Mouse (Mus musculus) heart, adult 2 months (tissue): ENCODE results near the gene Hsd3b7.

Experiments
- CTCF ChIP-seq: fragments of 200-600 bp; IDR thresholded peaks from 2 replicates; pipeline ENCODE4 v1.8.1; 2022; ENCODE audit warnings: antibody characterized with exemption, mild to moderate bottlenecking, moderate library complexity
- EP300 ChIP-seq: fragments of 200-500 bp; IDR thresholded peaks from 2 replicates; pipeline ENCODE4 v1.6.1; 2011; ENCODE audit warnings: low read depth, low read length, control low read depth; ENCODE audit not compliant: insufficient read depth
- POLR2A ChIP-seq: fragments of 200-500 bp; IDR thresholded peaks from 2 replicates; pipeline ENCODE4 v1.6.1; 2011; ENCODE audit warnings: mild to moderate bottlenecking, low read depth, low read length, control low read depth; ENCODE audit not compliant: insufficient read depth

GRCm38 (mm10) chr7:127767671-127768345, 32.6 kb upstream of the Hsd3b7 start:
- TF ChIP-seq POLR2A (no peak), CTCF (no peak), EP300 (no peak)
